Mouse (Mus musculus) gastrocnemius, postnatal 36 days (tissue): ENCODE measurements around the gene Akap13. TPM values are rescaled to one million over a fixed set of nuclear protein-coding genes. Genes with fewer than 3 reads are reported as not detected.

Experiments used
- microRNA-seq, 2 experiments: library from miRNA; unstranded; fragments of <30 nt; microRNA quantifications; one replicate each; pipeline ENCODE4 v1.2.0; 2021
- total RNA-seq, 2 experiments: library from RNA; stranded (reverse); gene quantifications; 2 replicates each; pipeline ENCODE4 v1.2.3; 2021

Gene Akap13
- total RNA-seq, 2 experiments from 2014 or later: 47.3 to 70.7 TPM

Small RNA genes lying within 50 kb of the gene (microRNA-seq; reads per million reads assigned to microRNA genes)
- gene Gm23251: 0 reads per million in 2 experiments

Other genes with a start within 250 kb of the Akap13 start
- under 1 TPM; 0.44 to 0.46 TPM for gene Sv2b, start 146.3 kb upstream of the Akap13 start, total RNA-seq